Mouse (Mus musculus) liver, embryonic 14.5 days (tissue): Measurements from ENCODE around the gene Tdo2.

Source experiments
- CTCF ChIP-seq: IDR thresholded peaks from 2 replicates; pipeline ENCODE4 v1.5.1; 2016; ENCODE audit warnings: antibody characterized with exemption, low read depth, control low read depth
- EP300 ChIP-seq: IDR thresholded peaks from 2 replicates; pipeline ENCODE4 v1.6.1; 2016; ENCODE audit warnings: antibody characterized with exemption, low read depth

DNA sequence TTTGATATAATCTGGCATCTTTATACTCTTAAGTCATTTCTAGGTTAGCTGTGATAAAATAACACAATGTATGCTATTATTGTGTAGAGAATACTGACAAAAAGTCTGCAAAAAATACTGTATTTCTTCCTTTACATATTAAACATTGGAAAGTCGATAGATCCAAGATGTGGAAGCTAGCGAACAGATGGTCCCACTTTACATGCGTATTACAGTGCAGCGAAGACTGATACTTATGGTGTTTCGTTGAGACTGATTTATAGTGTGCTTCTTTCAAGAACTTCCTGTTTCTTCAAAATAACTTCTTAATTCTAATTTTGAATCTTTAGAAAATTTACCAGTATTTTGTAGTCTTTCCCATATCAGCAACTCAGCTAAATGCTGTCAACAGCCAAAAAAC, 18.5 kb downstream of the Tdo2 start:
- TF ChIP-seq EP300 = no peak
- TF ChIP-seq CTCF = no peak
